Mouse (Mus musculus) heart, postnatal 0 days (tissue): Measurements from ENCODE around the gene Rnf157. TPM values are rescaled to one million over a fixed set of nuclear protein-coding genes. Genes with fewer than 3 reads are reported as not detected.

Source experiments
- ATAC-seq: fragments of 200-750 bp; cut with Nextera tagmentation; 2 replicates; pipeline ENCODE4 v1.8.0; 2017; ENCODE audit warnings: low read depth, moderate number of reproducible peaks, moderate library complexity; ENCODE audit not compliant: insufficient read depth
- DNase-seq: peaks from one replicate; pipeline ENCODE4 v3.0.0-alpha.2; 2016; ENCODE audit warnings: low spot score
- H3K27ac ChIP-seq: fragments of 300-500 bp; sonication (generic); 2 replicates; pipeline ENCODE4 v1.5.1; 2014; ENCODE audit warnings: low read depth, mild to moderate bottlenecking
- H3K27me3 ChIP-seq: fragments of 300-500 bp; sonication (generic); 2 replicates; pipeline ENCODE4 v1.6.1; 2014; ENCODE audit warnings: low read length, mixed read lengths; ENCODE audit not compliant: control insufficient read depth, insufficient read depth
- H3K36me3 ChIP-seq: fragments of 300-500 bp; sonication (generic); replicated peaks from 2 replicates; pipeline ENCODE4 v1.6.1; 2014; ENCODE audit warnings: low read length, mixed read lengths; ENCODE audit not compliant: control insufficient read depth, insufficient read depth
- H3K4me1 ChIP-seq: fragments of 300-500 bp; sonication (generic); 2 replicates; pipeline ENCODE4 v1.6.1; 2014; ENCODE audit warnings: antibody characterized with exemption; ENCODE audit not compliant: control insufficient read depth, insufficient read depth
- H3K4me2 ChIP-seq: fragments of 300-500 bp; sonication (generic); 2 replicates; pipeline ENCODE4 v1.6.1; 2014; ENCODE audit warnings: low read depth, mild to moderate bottlenecking, low read length, moderate library complexity
- H3K4me3 ChIP-seq: fragments of 300-500 bp; sonication (generic); 2 replicates; pipeline ENCODE4 v1.5.1; 2014; ENCODE audit warnings: low read depth, low read length
- H3K9ac ChIP-seq: fragments of 300-500 bp; sonication (generic); replicated peaks from 2 replicates; pipeline ENCODE4 v1.6.1; 2014; ENCODE audit warnings: low read depth, low read length, mixed read lengths
- H3K9me3 ChIP-seq: fragments of 300-500 bp; sonication (generic); replicated peaks from 2 replicates; pipeline ENCODE4 v1.6.1; 2016; ENCODE audit warnings: low read length; ENCODE audit not compliant: control insufficient read depth
- CTCF ChIP-seq: IDR thresholded peaks from 2 replicates; pipeline ENCODE4 v1.5.1; 2016; ENCODE audit warnings: antibody characterized with exemption, control low read depth, low read depth
- EP300 ChIP-seq: IDR thresholded peaks from 2 replicates; pipeline ENCODE4 v1.6.1; 2016; ENCODE audit warnings: antibody characterized with exemption, low read depth
- WGBS: fragments of 180-500 bp; shearing (Covaris S2); extraction: QIAGEN DNeasy Blood & Tissue Kit; methylation state at CpG from one replicate; pipeline ENCODE4 v1.1.7; 2014; 5-methylcytosine and 5-hydroxymethylcytosine counted together
- polyA plus RNA-seq: library from polyadenylated mRNA; unstranded; fragments of >200 nt; fragmentation: Nextera tagmentation; extraction: Ambion mirVana; gene quantifications from 2 replicates; pipeline ENCODE4 v1.2.1, GENCODE M21; 2015
- total RNA-seq: library from RNA; depleted of rRNA; stranded (reverse); fragments of >200 nt; gene quantifications from 2 replicates; pipeline ENCODE4 v1.2.3, GENCODE M21; 2014; ENCODE audit warnings: low replicate concordance

The Rnf157 gene
- total and polyA plus RNA-seq, 2 experiments from 2014 or later, result 3.5 to 10.8 TPM

- Histone ChIP-seq H3K4me2 (peak overlapping the region; percentile 32; the same call in 1 of the 2 replicates), H3K36me3 (peaks cover 12% of the 10 kb centered on the region; the same call in 1 of the 2 replicates), H3K9me3 (no peaks in the 10 kb centered on the region), H3K4me1 (peaks cover 35% of the 10 kb centered on the region), H3K9ac (no peak overlapping the region), H3K27me3 (no peaks in the 10 kb centered on the region), H3K4me3 (no peak overlapping the region), H3K27ac (peak overlapping the region; percentile 30; the same call in 1 of the 2 replicates)
- ATAC-seq (no peak), DNase-seq (no peak)
- TF ChIP-seq CTCF (no peak), EP300 (no peak)
- WGBS, result 62% methylated on average over 8 of the region's 8 CpGs
Measured at GRCm38 (mm10) chr11:116432593-116433355, 19.9 kb upstream of the Rnf157 start.

DNA sequence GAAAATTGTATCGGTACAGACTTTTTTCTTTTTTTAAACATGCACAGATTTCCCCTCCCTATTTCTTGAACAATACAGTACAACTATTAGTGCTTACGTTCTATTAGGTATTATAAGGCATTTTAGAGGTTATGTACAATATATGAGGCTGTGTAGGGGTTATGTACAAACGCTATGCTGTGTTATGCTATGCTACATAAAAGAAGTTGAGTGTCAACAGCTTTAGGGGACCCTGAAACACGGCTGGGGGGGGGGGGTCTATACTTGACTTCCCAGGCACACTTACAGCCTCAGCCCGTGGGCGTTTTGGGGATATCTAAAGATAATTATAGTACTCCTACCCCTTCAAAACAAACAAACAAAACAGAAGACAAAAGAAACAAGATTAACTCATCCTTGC lies 19.3 kb upstream of the Rnf157 start:
- WGBS, result 53% methylated on average over 6 of the region's 6 CpGs

DNA sequence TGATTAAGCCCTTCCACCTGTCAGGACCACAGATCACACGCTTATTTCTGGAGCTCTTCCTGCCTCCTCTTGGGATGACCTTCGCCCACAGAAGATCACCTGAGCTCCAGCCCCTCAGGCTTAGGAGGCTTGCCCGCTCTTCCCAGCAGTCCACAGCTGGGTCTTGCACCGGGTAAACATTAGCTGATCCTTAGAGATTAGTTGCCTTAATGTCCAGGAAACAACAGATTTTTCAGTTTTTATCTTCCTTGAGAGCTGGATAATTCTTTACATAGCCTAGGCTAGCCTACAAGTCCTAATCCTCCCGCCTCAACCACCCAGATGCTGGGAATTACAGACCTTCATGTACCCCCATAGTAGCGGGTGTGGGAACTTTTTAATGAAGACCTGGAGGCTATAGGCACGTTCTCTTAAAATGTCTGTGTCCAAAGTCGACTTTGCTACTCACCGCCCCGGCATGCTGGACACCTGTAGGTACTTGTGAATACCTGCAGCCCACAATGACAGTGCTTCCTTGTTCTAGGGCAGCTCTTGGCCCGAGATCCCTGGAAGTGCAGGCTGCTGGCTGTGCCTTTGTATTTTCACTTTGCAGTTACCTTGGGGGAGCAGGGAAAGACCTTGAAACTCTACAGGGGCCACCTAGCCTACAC lies 18.7 kb upstream of the Rnf157 start:
- H3K9me3 ChIP-seq, result no peaks in the 10 kb centered on the region
- no peak overlapping the region for H3K9ac ChIP-seq
- 52% methylated on average over 11 of the region's 11 CpGs for WGBS
- no peak overlapping the region for H3K4me3 ChIP-seq
- TF ChIP-seq CTCF (no peak), EP300 (no peak)
- peaks cover 23% of the 10 kb centered on the region for H3K4me1 ChIP-seq
- H3K27ac ChIP-seq, result no peak overlapping the region
- H3K36me3 ChIP-seq, result 0 out of 2 replicates have a peak, but pooled peaks cover 6% of the 10 kb centered on the region
- H3K27me3 ChIP-seq, result no peaks in the 10 kb centered on the region
- ATAC-seq, result no peak
- DNase-seq, result no peak
- peak overlapping the region; percentile 7; the same call in 1 of the 2 replicates for H3K4me2 ChIP-seq

More for the DNA sequence above, 19.3 kb upstream of the Rnf157 start:
- H3K4me2 ChIP-seq, result no peak overlapping the region
- no peak overlapping the region for H3K4me3 ChIP-seq
- no peak for DNase-seq
- 0 out of 2 replicates have a peak, but pooled peaks cover 7% of the 10 kb centered on the region for H3K36me3 ChIP-seq
- no peak for TF ChIP-seq CTCF
- TF ChIP-seq EP300, result no peak
- peaks cover 29% of the 10 kb centered on the region for H3K4me1 ChIP-seq
- H3K9ac ChIP-seq, result no peak overlapping the region
- H3K27ac ChIP-seq, result no peak overlapping the region
- no peak for ATAC-seq
- no peaks in the 10 kb centered on the region for H3K9me3 ChIP-seq
- H3K27me3 ChIP-seq, result no peaks in the 10 kb centered on the region

- no peak overlapping the region for H3K4me3 ChIP-seq
Measured at GRCm38 (mm10) chr11:116430723-116431427, 18.0 kb upstream of the Rnf157 start.

DNA sequence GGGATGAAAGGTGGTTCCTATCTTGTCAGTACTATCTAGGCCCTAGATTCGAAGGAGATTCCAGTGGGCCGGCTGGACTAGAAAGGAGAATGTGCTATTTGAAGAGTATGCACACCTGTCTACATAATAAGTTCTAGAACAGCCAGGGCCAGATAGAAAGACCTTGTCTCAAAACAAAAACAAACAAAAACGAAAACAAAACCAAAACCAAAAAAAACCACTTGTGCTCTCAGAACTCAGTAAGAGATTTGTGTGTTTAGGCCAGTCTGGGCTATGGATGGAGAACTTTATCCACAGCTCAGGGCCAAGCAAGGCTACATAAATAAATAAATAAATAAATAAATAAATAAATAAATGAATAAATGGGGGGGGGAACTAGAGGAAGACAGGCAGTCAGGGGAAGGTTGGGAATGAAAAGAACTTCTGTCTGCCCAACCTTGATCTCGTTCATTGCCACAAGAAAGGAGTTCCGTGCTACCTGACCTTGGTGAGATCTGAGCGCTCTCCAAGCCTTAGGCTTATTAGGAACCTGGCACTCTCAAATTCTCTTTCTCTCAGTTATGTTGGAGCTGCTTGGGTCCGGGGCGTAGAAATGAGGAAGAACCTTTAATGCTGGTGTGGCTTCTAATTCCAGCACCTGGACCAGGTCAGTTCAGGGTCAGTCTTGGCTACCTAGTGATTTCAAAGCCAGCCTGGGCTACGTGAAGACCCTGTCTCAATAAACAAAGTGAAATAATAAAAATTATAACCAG lies 17.2 kb upstream of the Rnf157 start:
- Histone ChIP-seq H3K9ac (no peak overlapping the region), H3K27ac (no peak overlapping the region), H3K4me1 (peaks cover 10% of the 10 kb centered on the region), H3K4me2 (no peak overlapping the region), H3K36me3 (no peaks in the 10 kb centered on the region), H3K4me3 (no peak overlapping the region), H3K9me3 (no peaks in the 10 kb centered on the region), H3K27me3 (no peaks in the 10 kb centered on the region)
- ATAC-seq (no peak), DNase-seq (no peak)
- TF ChIP-seq EP300 (no peak), CTCF (no peak)
- WGBS, result 80% methylated on average over 9 of the region's 9 CpGs

More at GRCm38 (mm10) chr11:116430723-116431427, 18.0 kb upstream of the Rnf157 start:
- Histone ChIP-seq H3K36me3 (no peaks in the 10 kb centered on the region), H3K27ac (no peak overlapping the region), H3K4me1 (peaks cover 18% of the 10 kb centered on the region), H3K4me2 (peak overlapping the region; percentile 7; the same call in 1 of the 2 replicates), H3K27me3 (no peaks in the 10 kb centered on the region), H3K9me3 (no peaks in the 10 kb centered on the region), H3K9ac (no peak overlapping the region)
- 18% methylated on average over 22 of the region's 22 CpGs for WGBS
- no peak for TF ChIP-seq EP300
- ATAC-seq, result no peak
- no peak for DNase-seq
